Mouse (Mus musculus): ENCODE measurements at regions not wholly inside any gene's neighbourhood (a gene's known extent, or its start where the extent isn't known, plus 50 kb on each side); places are given as distances from the start of the nearest gene placed in this dataset.

DNA sequence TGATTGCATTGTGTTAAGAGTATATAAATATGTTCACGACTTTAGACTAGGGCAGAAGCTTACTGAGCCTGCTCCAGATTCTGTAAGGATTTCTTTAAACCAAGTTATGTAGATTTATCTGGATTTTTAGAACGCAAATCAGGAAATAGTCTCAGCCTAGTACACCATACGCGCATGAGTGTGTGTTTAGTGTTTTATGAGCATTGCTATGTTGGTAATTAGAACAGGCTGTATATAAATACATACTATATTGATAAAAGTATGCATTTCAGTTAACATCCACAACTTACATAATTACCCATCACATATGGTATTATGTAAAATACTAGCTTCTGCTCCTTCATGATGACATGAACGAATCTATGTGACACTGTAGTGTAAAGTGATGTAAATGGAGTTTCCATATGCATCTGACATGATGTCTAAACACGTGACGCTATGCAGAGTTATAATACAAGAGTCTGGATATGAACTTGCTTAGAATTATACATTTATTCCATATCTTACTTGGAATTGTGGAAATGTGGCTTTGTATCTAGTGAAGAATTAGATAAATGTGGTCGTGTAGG, 332.6 kb upstream of the Tmc3 start:
- no peak for DNase-seq (ENCODE audit: low spot score in 2 of 2)

DNA sequence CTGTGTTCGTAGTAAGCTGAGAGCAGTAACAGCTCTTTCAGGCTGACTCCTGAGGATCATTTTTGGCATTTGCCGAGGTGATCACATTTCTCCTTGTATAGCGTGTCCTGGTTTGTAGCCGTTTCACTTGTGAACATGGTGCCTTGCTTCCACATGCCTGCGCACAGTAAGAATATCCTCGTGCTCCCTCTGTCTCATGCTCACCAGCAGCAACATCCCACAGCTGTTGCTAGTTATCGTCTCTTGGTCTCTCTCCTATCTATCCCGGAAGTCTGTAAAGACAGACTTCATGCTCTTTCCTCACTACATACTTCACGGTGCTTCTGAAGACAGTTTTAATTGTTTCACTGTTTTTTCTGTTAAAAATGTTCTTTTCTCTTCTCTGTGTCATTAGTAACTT, 331.7 kb upstream of the Tmc3 start:
- no peak for DNase-seq (ENCODE audit: low spot score in 2 of 2)

DNA sequence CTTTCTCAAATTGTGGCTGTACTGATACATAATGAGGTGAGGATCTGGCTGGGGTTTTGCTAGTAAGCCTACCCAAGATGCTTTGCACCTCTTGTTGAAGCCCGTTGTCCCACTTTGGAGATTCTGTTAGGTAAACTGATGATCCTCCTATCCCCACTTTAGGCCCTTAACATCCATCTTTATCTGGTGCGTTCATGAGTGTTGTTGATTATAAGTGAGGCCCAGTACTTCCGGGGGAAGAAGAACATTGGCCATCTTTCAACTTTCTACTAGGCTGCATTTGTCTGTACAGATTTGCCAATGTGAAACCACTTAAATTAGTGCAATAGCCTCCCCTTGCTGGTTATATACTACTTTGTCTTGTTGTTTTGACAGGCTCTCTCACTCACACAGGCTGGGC, 331.3 kb upstream of the Tmc3 start:
- no peak for DNase-seq (ENCODE audit: low spot score in 2 of 2)

DNA sequence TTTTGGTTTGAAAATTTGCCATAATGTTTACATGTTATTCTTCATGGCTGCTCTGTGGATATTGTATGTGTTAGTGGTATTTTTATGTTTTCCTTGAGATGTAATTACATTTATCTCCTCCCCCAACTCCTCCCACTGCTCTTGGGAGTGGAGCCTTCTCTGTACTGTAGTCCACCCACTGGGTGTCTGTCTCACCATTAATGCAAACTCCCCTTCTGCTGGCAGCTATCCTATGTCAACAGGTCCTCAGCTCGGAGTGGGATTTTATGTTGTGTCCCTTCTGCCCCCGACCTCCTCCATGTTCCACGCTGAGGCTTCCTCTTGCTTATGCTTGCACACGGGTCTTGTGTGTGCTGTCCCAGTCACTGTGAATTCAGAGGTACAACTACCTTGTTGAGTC, 330.3 kb upstream of the Tmc3 start:
- DNase-seq (ENCODE audit: low spot score in 2 of 2) = no peak

DNA sequence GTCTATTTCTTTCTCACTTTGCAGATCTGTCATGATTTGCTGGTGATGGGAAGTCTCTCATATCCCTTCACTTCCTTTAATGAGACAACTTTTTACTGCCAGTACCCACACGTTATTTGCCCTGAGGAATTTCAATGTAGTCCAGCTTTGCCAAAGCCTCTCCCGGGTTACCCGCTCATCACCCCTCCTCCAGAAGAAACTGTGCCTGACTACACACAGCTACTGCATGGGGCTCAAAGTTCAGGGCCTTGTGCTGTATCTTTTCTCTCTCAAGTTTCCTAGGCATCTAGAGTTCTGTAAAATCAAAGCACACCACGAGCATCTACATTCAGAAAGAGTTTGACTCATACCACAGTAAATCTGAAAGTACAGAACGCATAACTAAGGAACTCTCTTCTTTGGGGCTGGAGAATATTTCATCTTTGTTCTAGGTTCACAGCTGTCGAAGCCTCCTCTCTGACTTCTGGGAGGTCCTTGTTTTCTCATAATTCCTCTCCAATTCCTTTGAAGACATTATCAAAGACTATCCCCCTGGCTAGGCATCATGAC, 328.4 kb upstream of the Tmc3 start:
- no peak for DNase-seq (ENCODE audit: low spot score in 2 of 2)

DNA sequence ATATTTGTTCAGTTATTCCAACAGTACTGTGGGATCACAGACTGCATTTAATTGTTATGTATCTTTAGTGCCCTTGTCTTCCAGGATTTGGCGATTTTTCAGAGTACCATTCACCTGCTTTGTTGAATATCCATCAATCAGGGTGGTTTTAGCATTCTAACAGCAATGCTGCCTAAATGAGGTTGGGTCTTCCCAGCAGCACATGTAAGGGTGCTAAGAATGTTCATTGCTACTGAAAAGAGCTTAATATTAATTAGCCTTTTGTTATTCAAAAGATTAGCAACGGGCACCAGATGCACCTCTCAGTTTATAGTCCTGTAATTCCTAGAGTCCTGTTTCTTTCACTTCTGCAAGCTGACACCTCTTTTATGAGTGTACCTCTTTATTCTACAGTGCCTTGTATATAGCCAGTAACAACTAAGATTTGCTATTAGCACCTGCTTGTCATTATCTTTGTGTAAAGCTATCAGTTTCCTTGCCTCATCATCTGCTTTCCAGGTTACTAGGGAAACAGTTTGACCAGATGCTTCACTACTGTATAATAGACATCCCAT, 326.3 kb upstream of the Tmc3 start:
- no peak for DNase-seq (ENCODE audit: low spot score in 2 of 2)

DNA sequence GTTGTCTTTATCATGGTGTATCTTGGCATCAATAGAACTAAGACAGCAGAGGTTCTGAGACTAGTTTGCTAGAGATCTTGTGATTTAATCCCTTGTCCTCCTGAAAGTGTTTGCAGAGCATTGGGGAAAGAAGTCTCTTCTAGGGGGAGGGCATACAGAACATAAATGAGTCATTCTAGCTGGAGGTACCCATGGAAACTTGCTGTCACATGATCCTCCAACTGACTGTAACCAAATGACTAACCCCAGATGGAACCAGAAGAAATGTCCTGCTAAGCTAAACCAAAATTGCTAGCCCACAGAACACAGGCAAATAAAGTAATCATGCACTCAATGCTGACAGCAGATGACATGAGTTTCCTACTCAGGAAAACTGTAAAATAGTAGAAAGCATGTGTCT, 323.2 kb upstream of the Tmc3 start:
- no peak for DNase-seq (ENCODE audit: low spot score in 2 of 2)

DNA sequence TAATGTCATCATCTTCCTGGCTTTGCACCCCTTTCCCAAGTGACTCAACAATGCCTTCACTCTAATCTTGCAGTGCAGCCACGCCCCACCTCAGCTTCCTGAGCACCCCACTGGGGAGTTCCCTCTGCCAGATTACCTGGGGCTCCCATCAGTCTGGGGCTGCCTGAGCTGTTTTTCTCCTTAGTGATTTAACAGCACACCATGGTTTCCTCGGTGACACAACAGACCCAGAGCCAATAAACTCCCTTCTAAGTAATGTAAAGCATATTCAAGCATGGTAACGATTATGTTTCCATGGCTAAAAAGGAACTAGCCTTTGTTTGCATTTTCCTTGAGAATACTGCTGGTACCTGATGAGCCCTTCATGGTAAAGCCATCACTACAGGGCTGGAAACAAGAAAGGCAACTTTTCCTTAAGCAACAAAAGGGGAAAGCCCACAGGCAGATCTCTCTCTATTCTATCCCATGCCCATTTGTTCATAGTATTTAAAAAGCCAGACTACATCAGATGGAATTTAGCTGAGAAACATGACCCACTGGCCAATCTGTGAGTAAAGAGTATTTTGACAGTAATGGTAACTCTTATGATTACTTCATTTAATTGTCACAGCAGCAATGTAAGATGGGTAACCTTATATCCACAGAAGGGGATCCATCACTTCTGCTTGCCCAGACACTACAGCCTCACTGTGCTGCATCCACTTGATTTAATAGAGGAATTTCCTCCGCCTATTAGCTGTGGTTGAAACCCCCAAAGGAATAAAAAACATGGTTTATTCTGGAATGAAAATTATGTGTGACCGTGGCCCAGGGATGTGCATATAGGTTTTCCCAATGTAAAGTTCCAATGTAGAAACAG, 294.6 kb upstream of the Tmc3 start:
- DNase-seq (ENCODE audit: low spot score in 2 of 2) = no peak

DNA sequence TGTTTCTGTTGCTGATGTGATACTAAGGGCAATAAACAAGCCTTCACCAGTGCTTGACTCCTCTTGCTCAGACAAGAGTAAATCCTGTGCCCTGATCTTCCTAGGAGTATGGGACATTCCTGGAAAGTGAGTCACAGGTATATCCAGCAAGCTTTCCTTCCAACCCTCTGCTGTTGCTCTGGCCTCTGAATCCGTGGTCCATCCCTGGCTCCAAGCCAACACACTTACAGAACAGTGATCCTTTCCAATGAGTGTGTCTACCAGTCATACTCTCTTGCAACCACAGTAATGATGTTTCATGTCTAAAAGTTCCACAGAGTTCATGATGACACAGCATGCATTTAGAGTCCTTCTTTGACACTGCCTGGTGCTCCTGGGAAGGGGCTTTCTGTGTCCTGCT, 277.6 kb upstream of the Tmc3 start:
- DNase-seq (ENCODE audit: low spot score in 2 of 2) = no peak

DNA sequence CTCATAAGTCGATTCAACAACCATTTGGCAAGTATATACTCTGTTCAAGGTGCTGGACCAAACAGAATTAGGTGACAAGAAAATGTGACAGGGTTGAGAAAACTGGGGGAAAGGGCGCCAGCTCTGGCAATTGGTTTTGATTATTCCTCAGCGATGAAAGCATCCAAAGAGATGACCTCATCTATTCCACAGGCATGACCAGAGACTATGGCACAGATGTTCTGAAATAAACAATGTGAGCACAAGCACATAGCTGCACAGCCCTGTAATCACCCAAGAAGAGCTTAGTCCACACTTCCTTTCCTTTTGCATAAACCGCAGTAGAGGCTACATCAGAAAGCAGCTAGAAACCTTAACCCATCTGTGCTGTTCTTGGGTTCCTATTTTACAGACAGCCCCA, 272.6 kb upstream of the Tmc3 start:
- no peak for DNase-seq (ENCODE audit: low spot score in 2 of 2)

DNA sequence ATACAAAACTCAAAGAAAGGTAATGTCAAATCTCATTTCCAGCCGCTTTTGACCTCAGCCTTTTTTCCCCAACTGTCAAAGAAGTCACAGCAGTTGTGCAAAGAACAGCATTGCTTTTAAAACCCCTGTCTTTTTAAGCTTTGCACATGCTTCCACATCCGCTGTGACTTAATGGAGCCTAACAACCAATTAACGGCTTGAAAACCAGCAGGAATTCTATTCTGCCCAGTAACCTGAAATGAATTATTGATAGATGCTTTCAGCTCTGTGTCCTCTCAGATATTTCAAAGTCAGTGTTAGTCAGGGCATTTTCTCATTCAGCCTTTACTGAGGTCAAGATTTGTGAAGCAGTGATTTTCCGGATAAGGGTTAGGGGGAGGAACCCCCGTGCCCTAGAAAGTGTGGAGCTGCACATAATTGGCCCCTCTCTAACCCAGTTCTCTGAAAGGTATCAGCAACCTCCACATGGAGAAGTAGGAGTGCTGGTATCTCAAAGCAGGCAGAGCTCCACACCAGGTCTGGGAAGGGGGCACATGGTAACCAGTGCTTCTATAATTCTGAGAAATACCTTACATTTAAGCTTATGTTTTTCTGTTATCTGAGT, 254.8 kb upstream of the Tmc3 start:
- DNase-seq (ENCODE audit: low spot score in 2 of 2) = no peak

DNA sequence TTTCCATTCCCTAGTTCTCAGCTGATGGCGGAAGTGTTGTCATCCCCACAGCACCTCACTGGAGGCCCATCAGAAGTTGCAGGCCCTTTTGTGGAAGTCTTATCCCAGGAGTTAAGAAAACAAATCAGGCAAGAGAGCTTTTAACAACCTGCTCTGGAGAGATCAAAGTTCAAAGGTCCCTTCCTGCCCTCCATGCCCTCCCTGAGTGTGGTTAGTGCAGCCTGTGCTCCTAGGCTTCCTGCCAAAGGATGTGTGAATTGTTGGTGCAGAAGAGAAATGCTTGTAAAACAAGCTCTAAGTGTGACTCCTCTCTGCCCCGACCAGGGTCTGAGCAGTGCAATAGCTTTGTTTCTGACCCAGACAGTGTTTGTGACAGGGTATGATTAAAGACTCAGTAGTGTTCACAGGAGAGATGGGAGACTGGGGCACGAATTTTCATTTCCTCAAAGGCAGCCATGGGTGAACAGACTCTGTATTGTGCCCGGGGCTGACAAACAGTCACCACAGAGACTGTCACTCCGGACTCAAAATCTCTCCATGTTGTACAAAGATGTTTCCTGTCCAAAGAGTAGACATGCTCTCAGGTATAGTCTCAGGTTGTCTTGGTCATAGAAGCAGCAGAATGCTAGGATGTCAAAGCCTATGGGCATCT, 237.5 kb upstream of the Tmc3 start:
- DNase-seq (ENCODE audit: low spot score in 2 of 2) = no peak

DNA sequence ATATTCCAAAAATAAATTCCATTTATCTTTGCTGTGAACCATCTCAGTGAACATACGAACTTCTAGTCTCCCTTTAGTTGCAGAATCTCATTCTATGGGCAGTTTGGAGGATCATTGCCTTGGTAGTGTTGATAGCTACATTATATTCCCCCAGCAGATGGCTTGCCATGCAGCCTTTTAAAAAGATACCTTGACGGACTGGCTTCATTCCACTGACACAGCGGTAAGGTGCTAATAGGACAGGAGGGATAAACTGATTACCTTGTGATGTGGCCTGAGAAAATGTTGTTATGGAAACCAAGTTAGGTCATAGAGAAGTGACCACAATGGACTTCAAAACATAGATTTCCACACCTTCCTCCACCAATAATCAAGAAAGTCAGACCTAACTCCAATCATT, 215.5 kb upstream of the Tmc3 start:
- no peak for DNase-seq (ENCODE audit: low spot score in 2 of 2)

DNA sequence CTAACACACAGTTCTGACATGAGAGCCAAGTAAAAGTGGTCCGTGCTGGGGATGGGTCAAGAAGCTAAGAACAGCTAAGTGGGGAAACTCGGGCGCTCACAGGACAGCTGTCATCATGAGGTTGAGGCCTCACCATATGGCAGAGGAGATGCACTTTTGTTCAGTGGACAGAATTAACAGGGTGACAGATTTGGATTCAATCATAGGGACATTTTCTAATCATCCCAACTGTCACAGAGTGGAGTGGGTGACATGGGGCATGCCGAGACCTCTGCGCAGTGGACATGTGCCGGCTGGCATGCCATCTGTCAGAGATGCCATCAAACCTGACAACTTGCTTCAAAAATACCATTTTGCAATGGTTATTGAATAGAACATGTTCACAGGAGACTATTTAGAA, 215.1 kb upstream of the Tmc3 start:
- DNase-seq (ENCODE audit: low spot score in 2 of 2) = no peak

DNA sequence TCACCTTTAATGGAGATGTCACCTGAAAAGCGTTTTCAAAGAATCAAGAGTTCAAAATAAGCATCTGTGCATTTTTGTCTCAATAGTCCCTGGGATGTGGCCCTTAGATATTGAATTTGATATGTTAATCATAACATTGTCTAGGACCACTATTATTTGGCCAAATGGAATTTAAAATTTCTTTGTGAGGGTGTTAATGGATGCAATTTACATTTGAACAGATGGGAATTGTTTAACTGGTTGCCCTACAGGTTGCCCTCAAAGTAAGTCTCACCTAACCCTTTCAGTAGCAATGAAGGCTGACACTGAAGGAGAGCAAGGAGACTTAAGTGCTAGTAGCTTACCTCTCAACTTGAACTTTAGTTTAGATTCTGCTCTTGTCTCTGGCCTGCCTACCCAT, 207.9 kb upstream of the Tmc3 start:
- DNase-seq (ENCODE audit: low spot score in 2 of 2) = no peak

DNA sequence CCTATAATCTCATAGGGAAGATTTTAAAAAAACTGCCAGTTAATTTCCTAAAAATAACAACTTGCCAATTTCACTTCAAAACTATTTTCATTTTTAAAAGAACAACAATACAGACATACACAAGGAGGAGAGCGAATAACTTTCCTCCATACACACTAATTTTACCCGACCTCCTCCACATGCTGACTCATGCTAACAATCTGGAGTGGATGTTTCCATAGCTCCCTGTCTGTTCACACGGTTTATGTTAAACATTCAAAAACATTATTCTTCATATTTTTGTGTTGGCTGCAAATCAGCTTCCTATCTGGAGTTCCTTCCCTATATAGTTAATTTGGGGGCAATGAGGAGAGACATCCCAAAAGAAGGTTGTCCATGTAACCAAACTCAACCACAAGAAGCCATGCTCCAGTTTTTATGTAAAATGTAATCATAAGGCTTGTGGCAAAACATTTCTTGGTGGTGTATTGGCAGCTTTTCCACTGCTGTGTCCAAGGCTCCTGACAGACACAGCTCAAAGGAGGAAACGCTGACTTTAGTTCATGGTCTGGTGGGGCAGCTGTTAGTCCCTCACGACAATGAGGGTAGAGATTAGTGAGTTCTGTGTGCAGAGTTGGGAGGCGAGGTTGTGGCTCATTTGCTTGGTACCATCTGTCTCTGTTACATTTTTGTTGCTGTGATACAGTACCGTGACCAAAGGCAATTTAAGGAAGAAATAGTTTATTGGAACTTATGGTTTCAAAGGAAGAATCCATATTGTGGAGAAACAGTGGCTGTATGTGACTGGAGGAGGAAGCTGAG, 203.1 kb upstream of the Tmc3 start:
- peak; percentile 49 to 77 for DNase-seq (ENCODE audit: low spot score in 2 of 2)

DNA sequence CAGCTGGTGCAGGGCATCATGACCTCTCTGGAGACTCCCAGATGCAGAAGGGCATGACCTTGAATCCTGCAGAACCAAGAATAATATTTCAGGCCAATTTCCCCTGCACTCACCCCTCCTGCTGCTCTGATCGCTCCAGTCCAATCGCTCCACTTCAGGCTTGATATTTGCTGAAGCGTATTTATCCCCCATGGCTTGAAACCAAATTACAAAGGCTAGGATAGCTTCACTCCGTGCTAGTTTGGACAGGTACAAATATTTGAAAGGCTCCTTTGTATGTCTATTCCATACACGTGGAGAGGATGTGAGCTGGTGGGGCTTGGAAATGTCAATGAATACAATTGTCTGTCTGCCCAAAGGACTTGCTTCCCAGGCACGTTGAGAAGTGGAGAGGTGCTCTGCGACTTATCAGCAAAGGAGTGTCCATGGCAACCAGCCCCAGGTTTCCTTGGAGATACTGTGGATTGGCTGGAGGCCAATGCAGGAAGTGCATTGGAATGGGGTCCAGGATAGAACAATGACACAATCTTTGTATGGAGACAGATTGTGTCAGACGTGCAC, 201.8 kb upstream of the Tmc3 start:
- peak; percentile 18 to 38 for DNase-seq (ENCODE audit: low spot score in 2 of 2)

DNA sequence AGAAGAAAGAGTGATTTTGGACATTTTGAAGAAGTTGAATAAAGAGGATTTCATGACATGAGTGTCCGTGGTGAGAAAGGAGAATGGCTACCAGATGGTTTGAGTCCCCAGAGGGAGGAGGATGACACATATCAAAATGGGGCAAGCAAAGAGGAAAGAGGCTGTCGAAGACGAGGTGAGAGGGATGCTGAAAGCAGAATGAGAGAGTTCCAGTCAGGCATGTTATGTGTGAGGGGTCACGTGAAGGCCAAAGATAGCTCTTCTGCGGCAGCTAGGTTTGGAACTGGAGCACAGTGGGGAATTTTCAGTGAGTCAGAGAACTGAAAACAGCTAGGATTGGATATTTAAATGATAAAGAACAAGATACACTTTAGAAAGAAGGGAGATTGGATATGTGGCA, 193.3 kb upstream of the Tmc3 start:
- no peak for DNase-seq (ENCODE audit: low spot score in 2 of 2)

DNA sequence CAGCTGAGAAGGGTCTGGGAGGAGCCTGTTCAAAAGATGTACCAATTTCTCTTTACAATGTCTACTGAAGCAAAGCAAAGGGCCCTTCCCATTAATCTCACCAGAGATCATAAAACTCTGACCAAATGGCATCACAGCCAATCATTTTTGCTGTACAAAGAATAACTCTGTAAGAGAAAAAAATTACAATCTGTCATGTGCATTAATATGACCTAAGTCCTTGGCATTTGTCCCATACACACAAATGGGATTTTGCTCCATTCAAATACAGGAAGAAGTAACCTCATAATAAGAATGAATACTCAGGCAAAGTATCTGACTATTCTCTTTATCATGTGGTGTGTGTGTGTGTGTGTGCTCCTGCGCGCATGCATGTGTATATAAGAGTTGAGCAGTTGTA, 192.5 kb upstream of the Tmc3 start:
- no peak for DNase-seq (ENCODE audit: low spot score in 2 of 2)

DNA sequence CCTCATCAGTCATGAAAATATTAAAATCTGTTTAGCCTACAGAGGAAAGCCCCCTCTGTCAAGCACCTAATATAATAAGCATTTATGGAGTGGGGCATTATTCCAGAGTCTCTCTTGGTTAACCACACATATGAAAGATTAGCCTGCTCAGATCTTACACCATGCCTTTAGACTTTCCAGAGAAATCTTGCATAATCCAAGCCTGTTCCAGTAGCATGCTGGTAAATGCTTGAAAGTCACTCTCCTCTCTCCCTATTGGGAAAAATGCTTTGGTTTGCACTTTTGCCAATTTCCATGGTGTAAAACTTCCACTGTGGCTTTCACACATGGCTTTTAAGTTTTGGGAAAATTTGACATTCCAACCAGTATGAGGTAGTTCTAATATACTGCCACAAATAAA, 192.1 kb upstream of the Tmc3 start:
- DNase-seq (ENCODE audit: low spot score in 2 of 2) = no peak

DNA sequence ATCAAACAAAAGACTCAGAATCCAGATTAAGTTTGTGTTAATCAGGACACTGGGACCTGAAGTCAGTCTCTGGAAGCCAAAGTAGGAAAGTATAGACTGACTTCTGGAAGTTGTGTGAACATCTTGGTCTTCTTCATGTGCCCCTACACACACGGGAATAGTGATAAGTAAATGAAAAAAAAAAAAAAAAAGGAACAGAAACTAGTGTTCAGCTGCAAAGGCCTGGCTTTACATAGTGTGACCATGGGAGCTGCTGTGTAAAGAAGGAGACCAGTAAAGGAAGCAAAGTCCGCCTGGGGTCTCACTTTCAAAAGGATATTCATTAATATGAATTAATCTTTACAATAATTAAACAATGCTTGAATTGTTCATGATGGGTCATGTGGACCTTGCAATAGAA, 190.6 kb upstream of the Tmc3 start:
- DNase-seq (ENCODE audit: low spot score in 2 of 2) = no peak

Data from frontal cortex, postnatal 36 days (tissue).